Mouse (Mus musculus): ENCODE results near the gene Snx21. TPM values are rescaled to one million over a fixed set of nuclear protein-coding genes. Genes with fewer than 3 reads are reported as not detected.

Snx21 gene
- total RNA-seq, 4 experiments from 2014 or later = 34.5 to 58.3 (median 46.7) TPM

DNA sequence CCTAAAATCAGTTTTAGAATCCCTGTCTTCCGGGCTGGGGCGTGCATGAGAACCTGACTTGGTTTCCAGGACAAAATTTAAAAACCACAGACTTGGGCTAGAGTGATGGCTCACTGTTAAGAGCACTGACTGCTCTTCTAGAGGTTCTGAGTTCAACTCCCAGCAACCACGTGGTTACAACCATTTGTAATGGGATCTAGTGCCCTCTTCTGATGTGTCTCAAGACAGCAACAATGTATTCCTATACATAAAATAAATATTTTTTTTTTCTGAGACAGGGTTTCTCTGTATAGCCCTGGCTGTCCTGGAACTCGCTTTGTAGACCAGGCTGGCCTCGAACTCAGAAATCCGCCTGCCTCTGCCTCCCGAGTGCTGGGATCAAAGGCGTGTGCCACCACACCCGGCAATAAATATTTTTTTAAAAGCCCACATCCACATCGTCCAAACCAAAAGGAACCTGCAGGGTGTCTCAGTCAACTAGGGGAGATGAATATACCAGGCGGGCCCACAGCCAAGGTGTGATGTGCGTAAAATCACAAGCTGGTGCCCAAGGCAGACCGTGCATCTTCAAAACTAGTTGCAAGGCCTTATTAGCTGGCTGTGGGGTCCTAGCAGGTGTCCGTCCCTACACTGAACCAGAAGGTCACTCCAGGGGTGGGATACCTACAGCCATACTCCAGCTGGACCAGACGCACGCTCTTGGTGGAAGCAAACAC is 46.6 kb downstream of the Snx21 start:
- no peak for DNase-seq

DNA sequence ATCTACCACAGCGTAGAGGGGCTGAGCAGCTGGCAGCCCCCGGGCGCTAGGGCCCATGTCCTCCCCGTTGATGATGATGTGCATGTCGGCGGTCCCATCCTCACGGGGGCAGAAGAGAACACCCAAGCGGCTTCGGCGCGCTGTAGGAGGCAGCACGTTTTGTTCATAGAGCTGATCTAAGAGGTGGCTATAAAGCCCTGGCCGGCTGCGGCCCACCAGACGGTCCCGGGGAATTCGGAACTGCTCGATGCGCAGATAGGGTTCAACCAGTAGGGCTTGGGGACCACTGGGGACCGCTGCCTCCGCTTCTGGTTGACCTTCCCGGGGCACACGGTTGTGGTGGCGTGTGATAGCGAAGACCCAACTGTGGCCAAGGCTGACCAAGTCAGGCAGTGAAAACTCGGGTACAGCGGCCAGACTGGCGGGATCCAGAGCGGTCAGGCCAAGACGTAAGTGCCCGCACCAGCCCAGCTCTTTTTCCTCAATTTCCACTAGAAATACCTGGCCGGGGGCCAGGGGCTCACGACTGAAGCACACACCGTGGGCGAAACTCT is 47.2 kb downstream of the Snx21 start, which contains the start of gene Ctsa:
Ctsa (plus strand) TSS at position 126 of the 554 bp plus-strand sequence.
- DNase-seq = peak; percentile 68

DNA sequence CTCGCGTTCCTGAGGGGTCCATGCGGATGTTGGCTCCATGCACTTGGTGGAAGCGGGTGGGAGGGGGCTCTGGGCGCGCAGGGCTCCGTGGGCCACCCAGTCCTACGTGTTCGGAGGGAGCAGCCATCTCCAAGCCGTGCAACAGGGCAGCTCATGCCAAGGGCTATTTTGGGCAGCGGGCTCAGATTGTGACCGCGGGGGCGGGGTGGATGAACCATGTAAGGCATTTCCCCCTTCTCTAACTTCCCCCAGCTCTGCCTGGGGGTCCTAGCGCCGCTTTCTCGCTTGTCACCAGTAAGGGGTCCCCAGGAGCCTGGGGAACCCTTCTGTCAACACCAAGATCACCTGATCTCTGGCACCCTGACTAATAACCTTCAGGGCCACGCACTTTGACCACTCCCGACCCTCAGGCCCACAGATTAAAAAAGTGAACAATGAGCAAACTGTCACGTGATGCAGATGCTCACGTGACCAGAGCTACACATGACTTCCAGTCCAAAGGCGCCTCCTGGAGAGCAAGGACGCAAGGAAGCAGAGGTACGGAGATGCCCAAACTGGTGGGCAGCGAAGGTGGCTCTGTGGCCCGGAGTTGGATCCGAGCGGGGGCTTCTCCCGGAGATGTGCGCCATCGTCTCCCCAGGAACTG is 47.8 kb downstream of the Snx21 start, which contains the start of gene Neurl2:
Neurl2 (minus strand) TSS at position 143 of the 646 bp plus-strand sequence.
- DNase-seq = peak; percentile 88

DNA sequence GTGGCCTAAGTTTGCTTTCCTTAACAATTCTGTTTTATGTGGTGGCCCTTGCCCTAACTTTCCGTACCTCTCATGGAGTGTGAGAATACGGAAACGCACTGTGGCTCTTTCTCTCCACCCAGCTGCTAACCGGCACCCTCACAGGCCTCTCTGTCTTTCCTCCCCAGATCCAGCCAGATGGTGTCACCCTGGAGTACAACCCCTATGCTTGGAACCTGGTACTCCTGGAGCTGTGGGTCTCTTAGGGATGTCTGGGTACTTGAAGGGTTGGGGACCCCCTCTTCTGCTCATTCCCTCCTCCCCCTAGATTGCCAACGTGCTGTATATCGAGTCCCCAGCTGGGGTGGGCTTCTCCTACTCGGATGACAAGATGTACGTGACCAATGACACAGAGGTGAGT is 48.9 kb downstream of the Snx21 start:
- no peak for DNase-seq

DNA sequence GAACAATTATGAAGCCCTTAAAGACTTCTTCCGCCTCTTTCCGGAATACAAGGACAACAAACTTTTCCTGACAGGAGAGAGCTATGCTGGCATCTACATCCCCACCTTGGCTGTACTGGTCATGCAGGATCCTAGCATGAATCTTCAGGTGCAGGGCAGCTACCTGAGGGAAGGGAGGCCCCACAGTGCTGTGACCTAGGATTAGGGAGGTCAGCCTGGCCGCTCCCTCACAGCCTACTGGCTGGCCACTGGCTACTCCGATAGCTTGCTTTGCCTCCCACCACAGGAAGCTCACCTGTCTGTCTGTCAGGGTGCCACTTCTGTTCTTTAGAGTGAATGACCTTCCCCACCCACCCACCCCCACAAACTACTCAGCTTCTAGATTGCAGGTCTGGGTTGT is 49.5 kb downstream of the Snx21 start:
- no peak for DNase-seq

Other genes starting within 250 kb of the Snx21 start
- gene Wfdc2, start 223.4 kb upstream of the Snx21 start, total RNA-seq (2022) = not detected
- gene Spint3, start 212.4 kb upstream of the Snx21 start, total RNA-seq (2022) = not detected
- under 1 TPM; 0.38 to 0.77 (median 0.52) TPM for gene Wfdc6a, start 200.4 kb upstream of the Snx21 start, total RNA-seq (2022)
- not detected for gene Eppin, start 192.2 kb upstream of the Snx21 start, total RNA-seq (2022)
- gene Wfdc6b, start 172.3 kb upstream of the Snx21 start, total RNA-seq (2022) = not detected
- gene Wfdc8, start 172.2 kb upstream of the Snx21 start, total RNA-seq (2022) = under 1 TPM in 2 of 4 experiments, not detected in 2; 0.35 to 0.89 TPM
- gene Wfdc16, start 147.0 kb upstream of the Snx21 start, total RNA-seq (2022) = not detected
- gene Wfdc10, start 129.8 kb upstream of the Snx21 start, total RNA-seq (2022) = not detected
- gene Wfdc9, start 129.2 kb upstream of the Snx21 start, total RNA-seq (2022) = not detected
- not detected for gene Wfdc11, start 111.7 kb upstream of the Snx21 start, total RNA-seq (2022)
- not detected for gene Wfdc13, start 100.7 kb upstream of the Snx21 start, total RNA-seq (2022)
- gene Spint4, start 87.3 kb upstream of the Snx21 start, total RNA-seq (2022) = not detected
- not detected for gene Spint5, start 70.5 kb upstream of the Snx21 start, total RNA-seq (2022)
- gene Wfdc3, start 39.9 kb upstream of the Snx21 start, total RNA-seq (2022) = under 1 TPM; 0.31 to 0.71 (median 0.49) TPM
- 10 to 100 TPM; 35.2 to 52.1 (median 46.1) TPM for gene Dnttip1, start 39.8 kb upstream of the Snx21 start, total RNA-seq (2022)
- 1 to 10 TPM; 1.1 to 5.1 (median 2.0) TPM for gene Ube2c, start 15.9 kb upstream of the Snx21 start, total RNA-seq (2022)
- gene Tnnc2, start 5.9 kb upstream of the Snx21 start, total RNA-seq (2022) = not detected
- 10 to 100 TPM; 32.9 to 46.5 (median 39.6) TPM for gene Acot8, start 19.1 kb downstream of the Snx21 start, total RNA-seq (2022)
- gene Zswim3, start 19.3 kb downstream of the Snx21 start, total RNA-seq (2022) = 1 to 10 TPM; 4.0 to 6.7 (median 5.7) TPM
- gene Zswim1, start 36.9 kb downstream of the Snx21 start, total RNA-seq (2022) = 10 to 100 TPM; 11.1 to 15.3 (median 13.4) TPM
- gene Spata25, start 42.7 kb downstream of the Snx21 start, total RNA-seq (2022) = under 1 TPM in 2 of 4 experiments, not detected in 2; 0.51 to 0.86 TPM
- 100 to 1,000 TPM; 103 to 166 (median 137) TPM for gene Ctsa, start 47.0 kb downstream of the Snx21 start, total RNA-seq (2022)
- 1 to 10 TPM in 3 of 4 experiments, under 1 TPM in 1; 0.90 to 4.9 (median 3.1) TPM for gene Neurl2, start 47.6 kb downstream of the Snx21 start, total RNA-seq (2022)
- gene Pltp, start 71.9 kb downstream of the Snx21 start, total RNA-seq (2022) = 10 to 100 TPM; 26.0 to 57.3 (median 35.5) TPM
- gene Pcif1, start 93.5 kb downstream of the Snx21 start, total RNA-seq (2022) = 10 to 100 TPM; 49.4 to 74.0 (median 65.6) TPM
- 10 to 100 TPM; 17.3 to 26.7 (median 20.3) TPM for gene Zfp335, start 125.9 kb downstream of the Snx21 start, total RNA-seq (2022)
- 1 to 10 TPM in 1 of 4 experiments, under 1 TPM in 3; 0.49 to 1.4 (median 0.84) TPM for gene Mmp9, start 155.0 kb downstream of the Snx21 start, total RNA-seq (2022)
- 10 to 100 TPM in 3 of 4 experiments, 1 to 10 TPM in 1; 6.7 to 18.3 (median 14.0) TPM for gene Slc12a5, start 175.0 kb downstream of the Snx21 start, total RNA-seq (2022)
- gene Ncoa5, start 249.0 kb downstream of the Snx21 start, total RNA-seq (2022) = 10 to 100 TPM; 28.0 to 45.1 (median 34.0) TPM